Mouse (Mus musculus) CD4-positive, CD25-positive, alpha-beta regulatory T cell, adult 2 months (primary cell): Measurements from ENCODE around the gene Hipk2.
A peak's percentile ranks its signal among the peaks of the same experiment; 100 is the strongest.

Experiments
- DNase-seq: peaks from one replicate; pipeline ENCODE4 v3.0.0-alpha.2; 2012; ENCODE audit warnings: low read depth, low spot score

The Hipk2 gene

GRCm38 (mm10) chr6:38867291-38867690 is 8.7 kb downstream of the Hipk2 start:
- no peak for DNase-seq

DNA sequence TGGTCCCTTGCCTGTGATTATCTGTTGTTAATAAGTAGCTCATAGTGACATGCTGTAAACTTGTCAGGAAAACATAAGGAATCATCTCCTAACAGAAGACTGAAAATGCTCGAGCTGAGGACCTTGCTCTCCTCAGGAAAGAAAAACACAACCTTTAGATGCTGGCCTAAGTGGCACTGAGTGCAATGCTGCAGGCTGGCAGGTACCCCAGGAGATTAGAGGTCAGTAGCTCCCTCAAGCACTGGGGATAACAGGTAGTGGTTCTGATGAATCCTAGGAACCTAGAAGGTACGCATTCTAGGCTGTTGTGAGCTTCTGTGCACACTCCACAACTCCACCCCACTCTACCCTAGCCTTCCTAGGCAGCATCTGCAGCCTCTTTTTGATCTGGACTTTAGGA is 9.2 kb downstream of the Hipk2 start:
- no peak for DNase-seq

- no peak for DNase-seq
Observed at GRCm38 (mm10) chr6:38866357-38866756, 9.6 kb downstream of the Hipk2 start.

DNA sequence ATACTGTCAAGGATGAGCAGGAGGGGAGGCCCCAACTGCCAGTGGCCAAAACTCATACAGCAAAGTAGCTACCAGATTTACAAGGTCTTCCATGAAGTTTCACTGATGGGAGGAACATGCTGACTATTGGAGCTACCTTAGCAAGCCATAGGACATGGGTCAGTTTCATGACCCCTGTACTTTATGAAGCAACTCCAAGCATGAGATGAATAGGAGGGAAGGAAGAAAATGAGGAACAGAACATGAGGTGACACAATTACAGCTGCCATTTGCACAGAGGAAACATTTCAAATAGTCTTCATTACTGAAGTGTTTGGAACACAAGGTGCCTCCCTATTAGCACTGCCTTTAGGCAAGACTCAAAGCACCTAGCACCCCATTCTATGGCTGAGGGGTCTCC is 10.2 kb downstream of the Hipk2 start:
- no peak for DNase-seq

- no peak for DNase-seq
Observed at GRCm38 (mm10) chr6:38863595-38863994, 12.4 kb downstream of the Hipk2 start.

DNA sequence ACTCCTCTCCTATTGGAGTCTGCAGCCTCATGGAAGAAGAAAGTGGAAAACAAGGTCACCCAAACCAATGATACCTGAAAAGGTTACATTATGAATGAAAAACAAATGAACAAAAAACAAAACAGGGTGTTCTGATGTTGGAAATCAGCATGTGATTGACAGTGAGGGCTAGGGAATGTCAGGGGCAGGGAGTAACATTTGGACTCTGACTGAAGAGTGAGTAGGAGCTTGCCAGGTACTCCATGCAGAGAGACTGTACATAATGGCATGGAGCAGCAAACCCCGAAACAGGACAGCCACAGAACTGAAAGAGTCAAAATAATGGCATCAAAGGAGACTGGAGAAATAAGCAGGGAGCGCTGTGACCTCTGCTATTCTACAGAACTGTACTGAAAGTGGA is 15.7 kb downstream of the Hipk2 start:
- DNase-seq = no peak

GRCm38 (mm10) chr6:38859819-38860218 is 16.1 kb downstream of the Hipk2 start:
- no peak for DNase-seq

- DNase-seq = no peak
Observed at GRCm38 (mm10) chr6:38853561-38853992, 22.4 kb downstream of the Hipk2 start.

DNA sequence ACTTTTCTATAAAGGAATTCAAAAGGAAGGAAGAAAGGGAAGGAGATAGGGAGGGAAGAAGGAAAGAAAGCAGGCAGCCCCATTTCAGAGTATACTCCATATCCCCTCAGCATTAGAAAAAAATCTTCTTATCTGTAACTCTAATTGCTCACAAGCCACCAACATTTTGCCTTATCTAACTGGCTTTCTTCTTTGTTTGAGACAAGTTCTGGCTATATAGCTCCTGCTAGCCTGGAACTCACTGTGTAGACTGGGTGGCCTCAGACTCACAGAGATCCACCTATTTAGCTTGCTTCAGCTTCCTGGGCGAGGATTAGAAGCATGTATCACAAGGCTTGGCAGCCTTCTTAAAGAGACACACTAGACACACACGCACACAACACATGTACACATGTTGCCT is 24.2 kb downstream of the Hipk2 start:
- DNase-seq = no peak

- no peak for DNase-seq
Observed at GRCm38 (mm10) chr6:38850715-38851259, 25.2 kb downstream of the Hipk2 start.

GRCm38 (mm10) chr6:38847958-38848910 is 27.7 kb downstream of the Hipk2 start:
- peak; percentile 52 for DNase-seq

- no peak for DNase-seq
Observed at GRCm38 (mm10) chr6:38847447-38847846, 28.5 kb downstream of the Hipk2 start.

DNA sequence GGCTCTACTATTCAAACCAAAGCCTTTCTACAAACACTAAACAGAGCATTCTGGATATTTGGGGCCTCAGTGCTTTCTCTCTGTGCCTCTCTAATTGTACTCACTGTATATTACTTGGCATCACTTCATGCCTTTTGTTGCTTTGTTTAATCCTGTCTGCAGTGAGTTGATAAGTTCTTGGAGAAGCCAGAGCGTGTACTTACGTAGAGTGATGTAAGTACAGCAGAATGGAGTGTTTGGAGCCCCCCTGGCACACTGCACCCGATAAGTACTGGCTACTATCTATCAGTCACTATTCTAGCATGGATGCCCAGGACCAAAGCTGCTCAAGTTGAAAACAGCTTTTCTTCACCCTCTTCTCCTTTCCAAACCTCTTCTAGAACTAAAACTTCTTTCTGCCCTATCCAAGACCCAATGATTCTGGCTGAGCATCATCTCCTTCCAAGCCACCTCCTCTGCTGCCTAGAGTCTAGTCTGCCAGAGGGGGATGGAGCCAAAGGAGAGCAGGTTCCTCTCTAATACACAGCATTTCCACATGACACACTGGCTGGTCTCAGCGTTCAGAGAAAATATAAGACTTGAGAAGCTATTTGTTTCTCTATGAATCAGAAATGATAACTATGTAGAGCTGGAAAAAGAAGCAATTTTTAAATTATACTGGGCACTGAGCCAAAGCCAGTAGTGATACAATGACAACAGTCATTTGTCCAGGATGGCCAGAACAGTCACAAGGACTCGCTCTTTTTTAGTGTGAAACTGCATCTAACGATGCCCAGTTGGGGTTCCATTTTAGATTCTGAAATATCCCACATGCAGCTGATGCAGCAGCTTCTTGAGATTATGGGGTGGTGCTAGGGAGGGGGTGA is 29.4 kb downstream of the Hipk2 start:
- no peak for DNase-seq

DNA sequence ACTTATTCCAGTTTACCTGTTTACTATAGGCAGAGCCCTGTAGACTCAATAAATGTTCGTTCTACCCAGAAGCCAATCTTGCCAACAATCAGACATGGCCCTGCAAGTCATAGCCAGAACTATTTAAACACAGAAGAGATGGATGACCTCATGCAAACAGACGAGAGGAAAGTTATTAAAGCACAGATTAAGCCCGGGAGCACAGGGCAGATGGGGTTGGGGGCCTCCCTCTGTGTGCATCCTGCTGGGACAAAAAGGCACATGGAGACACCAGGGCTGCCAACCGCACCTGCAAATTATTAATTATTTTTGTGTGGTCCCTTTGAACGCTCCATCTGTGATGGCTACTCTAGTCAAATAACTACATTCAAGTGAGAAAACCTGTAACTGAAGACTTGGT is 30.1 kb downstream of the Hipk2 start:
- DNase-seq = no peak

GRCm38 (mm10) chr6:38845117-38845516 is 30.8 kb downstream of the Hipk2 start:
- no peak for DNase-seq

GRCm38 (mm10) chr6:38841551-38841950 is 34.4 kb downstream of the Hipk2 start:
- no peak for DNase-seq

- DNase-seq = no peak
Observed at GRCm38 (mm10) chr6:38840780-38841179, 35.2 kb downstream of the Hipk2 start.

- DNase-seq = no peak
Observed at GRCm38 (mm10) chr6:38840380-38840779, 35.6 kb downstream of the Hipk2 start.

- no peak for DNase-seq
Observed at GRCm38 (mm10) chr6:38839891-38840290, 36.1 kb downstream of the Hipk2 start.

GRCm38 (mm10) chr6:38838061-38838460 is 37.9 kb downstream of the Hipk2 start:
- no peak for DNase-seq

DNA sequence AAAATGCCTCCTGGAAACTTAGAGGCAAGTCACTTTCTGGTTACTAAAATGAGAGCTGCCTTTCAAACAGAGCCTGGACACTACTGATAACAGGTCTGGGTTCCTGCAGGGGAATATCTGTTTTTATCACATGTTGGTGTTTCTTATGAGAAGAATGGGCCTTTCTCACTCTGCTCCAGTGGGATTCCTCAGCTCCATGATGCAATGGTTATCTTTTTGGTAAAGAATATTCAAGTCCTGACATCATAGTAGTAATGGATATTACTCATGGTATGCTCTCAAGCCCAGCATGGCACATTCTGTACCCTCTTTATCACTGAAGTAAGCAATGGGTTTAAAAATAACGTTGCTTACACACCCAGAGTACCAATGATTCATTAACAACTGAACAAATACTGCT is 40.7 kb downstream of the Hipk2 start:
- no peak for DNase-seq

DNA sequence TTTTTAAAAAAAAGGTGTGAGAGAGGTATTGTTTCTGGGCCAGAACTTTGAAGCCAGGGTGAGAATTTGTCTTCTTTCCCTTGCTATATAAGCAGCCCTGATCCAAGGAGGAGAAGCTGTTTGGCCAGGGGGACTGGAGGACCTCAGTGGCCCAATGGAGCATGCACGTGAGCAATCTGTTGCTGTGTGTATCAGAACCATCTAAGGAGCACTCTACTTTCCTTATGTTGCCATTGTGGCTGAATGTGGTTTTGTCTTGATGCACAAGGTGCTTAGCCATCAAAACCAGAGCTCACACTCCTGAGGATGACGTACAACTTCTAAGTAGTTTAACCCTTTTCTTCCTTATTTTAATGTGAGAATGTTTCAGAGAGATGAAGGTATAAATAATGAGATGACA is 41.2 kb downstream of the Hipk2 start:
- DNase-seq = no peak
